17 mouse cellular contexts compared by ENCODE assay signal in genomic region chr7:3684698-3685097, GRCm38 (mm10). TPM values are rescaled to one million over a fixed set of nuclear protein-coding genes. Genes with fewer than 3 reads are reported as not detected.
DNase-seq lines count a peak whose midpoint lies in the region; ATAC-seq and TF ChIP-seq lines count a peak whose summit lies in the region.
"Had no signal": no experiment of that assay in that cellular context is flagged by ENCODE, and none has a peak within 500 bp of the region (broad histone marks: within the 10 kb centered on the region; RNA-seq: fewer than 3 reads in every experiment).

No protein-coding gene starts in this region.

- no peak for DNase-seq in forebrain, embryonic 11.5 days (ENCODE audit: low spot score)
- DNase-seq in midbrain, postnatal 0 days (ENCODE audit: low spot score): no peak
- DNase-seq in lung, postnatal 10 days: no peak
- no peak for DNase-seq in adrenal gland, adult 8-10 months
- DNase-seq: adrenal gland, adult 2 months; gastrocnemius, adult 2 months; kidney, adult 9 months; thymus, postnatal 4 days had no signal

- 0 out of 2 replicates have a peak, but pooled peaks have one; percentile 11 for ATAC-seq in forebrain, embryonic 11.5 days (replicated peaks; ENCODE audit: low FRiP score)
- ATAC-seq in forebrain, embryonic 15.5 days (replicated peaks): peak; percentile 17; the same call in 1 of the 2 replicates
- peak; percentile 25 for ATAC-seq in hindbrain, embryonic 16.5 days
- ATAC-seq in midbrain, postnatal 0 days (ENCODE audit: low FRiP score): no peak; the same call in 1 of the 2 replicates
- no peak for ATAC-seq in intestine, postnatal 0 days
- ATAC-seq: CD4-positive, CD25-positive, alpha-beta regulatory T cell, adult 4 months; lung, postnatal 0 days had no signal

- H3K27me3 ChIP-seq in forebrain, embryonic 11.5 days (ENCODE audit: control insufficient read depth, insufficient read depth, low read length): no peaks in the 10 kb centered on the region
- H3K27me3 ChIP-seq in forebrain, embryonic 15.5 days: no peaks in the 10 kb centered on the region
- H3K27me3 ChIP-seq in hindbrain, embryonic 16.5 days (replicated peaks; ENCODE audit: control insufficient read depth, insufficient read depth, low read length): no peaks in the 10 kb centered on the region
- H3K27me3 ChIP-seq in midbrain, postnatal 0 days (ENCODE audit: insufficient read depth, low read length): no peaks in the 10 kb centered on the region
- no peaks in the 10 kb centered on the region for H3K27me3 ChIP-seq in intestine, postnatal 0 days (replicated peaks; ENCODE audit: control insufficient read depth, insufficient read depth, low read length)
- H3K27me3 ChIP-seq: embryonic facial prominence, embryonic 13.5 days; heart, embryonic 12.5 days; limb, embryonic 12.5 days had no signal

- H3K36me3 ChIP-seq in forebrain, embryonic 11.5 days (ENCODE audit: control insufficient read depth, insufficient read depth, low read length): no peaks in the 10 kb centered on the region; the same call in 1 of the 2 replicates
- peaks cover 25% of the 10 kb centered on the region for H3K36me3 ChIP-seq in forebrain, embryonic 15.5 days
- peaks cover 15% of the 10 kb centered on the region; the same call in 1 of the 2 replicates for H3K36me3 ChIP-seq in hindbrain, embryonic 16.5 days (ENCODE audit: control insufficient read depth, insufficient read depth, low read length)
- H3K36me3 ChIP-seq in midbrain, postnatal 0 days (ENCODE audit: insufficient read depth, low read length): peaks cover 20% of the 10 kb centered on the region
- peaks cover 42% of the 10 kb centered on the region for H3K36me3 ChIP-seq in intestine, postnatal 0 days (ENCODE audit: control insufficient read depth, insufficient read depth)

- no peak overlapping the region for H3K4me3 ChIP-seq in forebrain, embryonic 11.5 days (ENCODE audit: low read depth, low read length)
- H3K4me3 ChIP-seq in forebrain, embryonic 15.5 days: no peak overlapping the region
- no peak overlapping the region for H3K4me3 ChIP-seq in hindbrain, embryonic 16.5 days (ENCODE audit: low read length)
- H3K4me3 ChIP-seq in midbrain, postnatal 0 days (ENCODE audit: low read depth, low read length): no peak overlapping the region
- no peak overlapping the region for H3K4me3 ChIP-seq in intestine, postnatal 0 days (ENCODE audit: low read depth, low read length)
- H3K4me3 ChIP-seq: embryonic facial prominence, embryonic 13.5 days; gastrocnemius, adult 2 months; heart, embryonic 12.5 days; limb, embryonic 12.5 days had no signal

- peak overlapping the region; percentile 53; the same call in 1 of the 2 replicates for H3K27ac ChIP-seq in forebrain, embryonic 11.5 days (ENCODE audit: low read depth, low read length)
- H3K27ac ChIP-seq in forebrain, embryonic 15.5 days (replicated peaks): peak overlapping the region; percentile 55
- peak overlapping the region; percentile 73 for H3K27ac ChIP-seq in hindbrain, embryonic 16.5 days (ENCODE audit: low read depth, low read length)
- H3K27ac ChIP-seq in midbrain, postnatal 0 days (ENCODE audit: low read depth, low read length): peak overlapping the region; percentile 74
- no peak overlapping the region for H3K27ac ChIP-seq in intestine, postnatal 0 days (ENCODE audit: low read depth, low read length)
- H3K27ac ChIP-seq: embryonic facial prominence, embryonic 13.5 days; gastrocnemius, adult 2 months; limb, embryonic 12.5 days; liver, embryonic 14.5 days had no signal

- 0 out of 2 replicates have a peak, but pooled peaks cover 2% of the 10 kb centered on the region for H3K4me1 ChIP-seq in forebrain, embryonic 11.5 days (replicated peaks; ENCODE audit: control insufficient read depth, insufficient read depth, low read length)
- H3K4me1 ChIP-seq in forebrain, embryonic 15.5 days: peaks cover 7% of the 10 kb centered on the region; the same call in 1 of the 2 replicates
- peaks cover 10% of the 10 kb centered on the region for H3K4me1 ChIP-seq in hindbrain, embryonic 16.5 days (ENCODE audit: control insufficient read depth, insufficient read depth, low read depth, low read length)
- peaks cover 12% of the 10 kb centered on the region; the same call in 1 of the 2 replicates for H3K4me1 ChIP-seq in midbrain, postnatal 0 days (ENCODE audit: insufficient read depth, low read length)
- H3K4me1 ChIP-seq in intestine, postnatal 0 days (replicated peaks; ENCODE audit: control insufficient read depth, insufficient read depth, low read length): no peaks in the 10 kb centered on the region
- H3K4me1 ChIP-seq: embryonic facial prominence, embryonic 13.5 days; heart, embryonic 12.5 days; limb, embryonic 12.5 days had no signal

- 84% methylated on average over 8 of the region's 8 CpGs for WGBS in forebrain, embryonic 11.5 days
- WGBS in forebrain, embryonic 15.5 days: 74% methylated on average over 8 of the region's 8 CpGs
- 58% methylated on average over 8 of the region's 8 CpGs for WGBS in hindbrain, embryonic 16.5 days
- 58% methylated on average over 8 of the region's 8 CpGs for WGBS in midbrain, postnatal 0 days
- 90% methylated on average over 8 of the region's 8 CpGs for WGBS in intestine, postnatal 0 days

- H3K9me3 ChIP-seq in forebrain, embryonic 11.5 days (ENCODE audit: control insufficient read depth, low read length): no peaks in the 10 kb centered on the region
- H3K9me3 ChIP-seq in forebrain, embryonic 15.5 days: no peaks in the 10 kb centered on the region
- H3K9me3 ChIP-seq in hindbrain, embryonic 16.5 days (ENCODE audit: control insufficient read depth, low read length): no peaks in the 10 kb centered on the region
- no peaks in the 10 kb centered on the region for H3K9me3 ChIP-seq in midbrain, postnatal 0 days (ENCODE audit: low read length)
- H3K9me3 ChIP-seq in intestine, postnatal 0 days (ENCODE audit: control insufficient read depth): no peaks in the 10 kb centered on the region
- H3K9me3 ChIP-seq: embryonic facial prominence, embryonic 13.5 days; heart, embryonic 12.5 days; limb, embryonic 12.5 days had no signal

- no peak overlapping the region for H3K9ac ChIP-seq in forebrain, embryonic 11.5 days (ENCODE audit: low read length)
- H3K9ac ChIP-seq in forebrain, embryonic 15.5 days (replicated peaks): no peak overlapping the region
- no peak overlapping the region for H3K9ac ChIP-seq in hindbrain, embryonic 16.5 days (ENCODE audit: low read depth, low read length)
- no peak overlapping the region; the same call in 1 of the 2 replicates for H3K9ac ChIP-seq in midbrain, postnatal 0 days (replicated peaks; ENCODE audit: low read length, poor library complexity, severe bottlenecking)
- H3K9ac ChIP-seq in intestine, postnatal 0 days (ENCODE audit: low read depth, low read length): no peak overlapping the region
- H3K9ac ChIP-seq: heart, embryonic 12.5 days; limb, embryonic 12.5 days; liver, embryonic 14.5 days had no signal

- no peak for TF ChIP-seq CTCF in midbrain, postnatal 0 days (IDR thresholded peaks at IDR 0.05)
- no peak for TF ChIP-seq CTCF in intestine, postnatal 0 days (IDR thresholded peaks at IDR 0.05; ENCODE audit: low read depth)

- no peak overlapping the region for H3K4me2 ChIP-seq in forebrain, embryonic 11.5 days (ENCODE audit: low read depth, low read length, severe bottlenecking)
- H3K4me2 ChIP-seq in forebrain, embryonic 15.5 days (replicated peaks): no peak overlapping the region
- H3K4me2 ChIP-seq in hindbrain, embryonic 16.5 days (ENCODE audit: low read length): no peak overlapping the region
- H3K4me2 ChIP-seq in midbrain, postnatal 0 days (ENCODE audit: low read depth, low read length, poor library complexity, severe bottlenecking): no peak overlapping the region
- H3K4me2 ChIP-seq in intestine, postnatal 0 days (replicated peaks; ENCODE audit: low read depth): no peak overlapping the region
- H3K4me2 ChIP-seq: embryonic facial prominence, embryonic 13.5 days; heart, embryonic 12.5 days; limb, embryonic 12.5 days had no signal

RNA-seq across cellular contexts. Expression of gene Tmc4, which starts 7.3 kb away (rescaled TPM):
- 2.1 and 3.5 TPM in 2 replicates for polyA plus RNA-seq in forebrain, embryonic 11.5 days (2014; fragmentation: Nextera tagmentation; extraction: Ambion mirVana)
- polyA plus RNA-seq in forebrain, embryonic 15.5 days (2015; fragmentation: Nextera tagmentation; extraction: Ambion mirVana): 2.6 and 3.1 TPM in 2 replicates
- polyA plus RNA-seq in hindbrain, embryonic 16.5 days (2015; fragmentation: Nextera tagmentation; extraction: Ambion mirVana): 3.8 and 4.6 TPM in 2 replicates
- total RNA-seq in midbrain, postnatal 0 days (2014; rRNA removed): 4.0 and 8.2 TPM in 2 replicates
- polyA plus RNA-seq in midbrain, postnatal 0 days (2015; fragmentation: Nextera tagmentation; extraction: Ambion mirVana): 3.7 and 4.2 TPM in 2 replicates
- polyA plus RNA-seq in intestine, postnatal 0 days (2015; fragmentation: Nextera tagmentation; extraction: Ambion mirVana): 100 TPM in 2 replicates
- 10 to 100 TPM in 3 of 4 experiments, 1 to 10 TPM in 1; 7.8 to 17.7 (median 15.2) TPM for total RNA-seq in adrenal gland, adult 8-10 months (2022)

RNA-seq across cellular contexts. Expression of gene Tsen34, which starts 8.0 kb away (rescaled TPM):
- polyA plus RNA-seq in forebrain, embryonic 11.5 days (2014; fragmentation: Nextera tagmentation; extraction: Ambion mirVana): 243 and 269 TPM in 2 replicates
- 247 and 254 TPM in 2 replicates for polyA plus RNA-seq in forebrain, embryonic 15.5 days (2015; fragmentation: Nextera tagmentation; extraction: Ambion mirVana)
- polyA plus RNA-seq in hindbrain, embryonic 16.5 days (2015; fragmentation: Nextera tagmentation; extraction: Ambion mirVana): 282 and 308 TPM in 2 replicates
- 329 and 396 TPM in 2 replicates for total RNA-seq in midbrain, postnatal 0 days (2014; rRNA removed)
- 260 and 263 TPM in 2 replicates for polyA plus RNA-seq in midbrain, postnatal 0 days (2015; fragmentation: Nextera tagmentation; extraction: Ambion mirVana)
- 123 and 129 TPM in 2 replicates for polyA plus RNA-seq in intestine, postnatal 0 days (2015; fragmentation: Nextera tagmentation; extraction: Ambion mirVana)
- 100 to 1,000 TPM; 114 to 130 (median 122) TPM for total RNA-seq in adrenal gland, adult 8-10 months (2022)

RNA-seq across cellular contexts. Expression of gene Mboat7, which starts 8.6 kb away (rescaled TPM):
- polyA plus RNA-seq in forebrain, embryonic 11.5 days (2014; fragmentation: Nextera tagmentation; extraction: Ambion mirVana): 37.1 and 40.2 TPM in 2 replicates
- polyA plus RNA-seq in forebrain, embryonic 15.5 days (2015; fragmentation: Nextera tagmentation; extraction: Ambion mirVana): 54.8 and 66.7 TPM in 2 replicates
- 124 and 127 TPM in 2 replicates for polyA plus RNA-seq in hindbrain, embryonic 16.5 days (2015; fragmentation: Nextera tagmentation; extraction: Ambion mirVana)
- total RNA-seq in midbrain, postnatal 0 days (2014; rRNA removed): 219 and 252 TPM in 2 replicates
- polyA plus RNA-seq in midbrain, postnatal 0 days (2015; fragmentation: Nextera tagmentation; extraction: Ambion mirVana): 134 and 141 TPM in 2 replicates
- polyA plus RNA-seq in intestine, postnatal 0 days (2015; fragmentation: Nextera tagmentation; extraction: Ambion mirVana): 28.4 and 29.6 TPM in 2 replicates
- 10 to 100 TPM; 64.4 to 81.8 (median 71.1) TPM for total RNA-seq in adrenal gland, adult 8-10 months (2022)

RNA-seq across cellular contexts. Expression of gene Leng1, which starts 19.1 kb away (rescaled TPM):
- polyA plus RNA-seq in forebrain, embryonic 11.5 days (2014; fragmentation: Nextera tagmentation; extraction: Ambion mirVana): 15.0 and 16.1 TPM in 2 replicates
- 15.7 and 16.5 TPM in 2 replicates for polyA plus RNA-seq in forebrain, embryonic 15.5 days (2015; fragmentation: Nextera tagmentation; extraction: Ambion mirVana)
- 13.2 and 13.4 TPM in 2 replicates for polyA plus RNA-seq in hindbrain, embryonic 16.5 days (2015; fragmentation: Nextera tagmentation; extraction: Ambion mirVana)
- total RNA-seq in midbrain, postnatal 0 days (2014; rRNA removed): 5.2 and 7.2 TPM in 2 replicates
- polyA plus RNA-seq in midbrain, postnatal 0 days (2015; fragmentation: Nextera tagmentation; extraction: Ambion mirVana): 11.2 and 12.1 TPM in 2 replicates
- polyA plus RNA-seq in intestine, postnatal 0 days (2015; fragmentation: Nextera tagmentation; extraction: Ambion mirVana): 10.1 and 11.2 TPM in 2 replicates
- total RNA-seq in adrenal gland, adult 8-10 months (2022): 10 to 100 TPM in 3 of 4 experiments, 1 to 10 TPM in 1; 9.6 to 14.1 (median 11.2) TPM

RNA-seq across cellular contexts. Expression of gene Rps9, which starts 19.1 kb away (rescaled TPM):
- polyA plus RNA-seq in forebrain, embryonic 11.5 days (2014; fragmentation: Nextera tagmentation; extraction: Ambion mirVana): 1,200 and 1,214 TPM in 2 replicates
- 995 and 1,054 TPM in 2 replicates for polyA plus RNA-seq in forebrain, embryonic 15.5 days (2015; fragmentation: Nextera tagmentation; extraction: Ambion mirVana)
- polyA plus RNA-seq in hindbrain, embryonic 16.5 days (2015; fragmentation: Nextera tagmentation; extraction: Ambion mirVana): 675 and 689 TPM in 2 replicates
- 733 and 742 TPM in 2 replicates for total RNA-seq in midbrain, postnatal 0 days (2014; rRNA removed)
- 638 and 663 TPM in 2 replicates for polyA plus RNA-seq in midbrain, postnatal 0 days (2015; fragmentation: Nextera tagmentation; extraction: Ambion mirVana)
- polyA plus RNA-seq in intestine, postnatal 0 days (2015; fragmentation: Nextera tagmentation; extraction: Ambion mirVana): 791 and 834 TPM in 2 replicates
- total RNA-seq in adrenal gland, adult 8-10 months (2022): 100 to 1,000 TPM; 852 to 952 (median 882) TPM

Comparison
In these comparisons a context has a peak if more than half of its experiments do, and no peak if none do; other contexts are left out.
1. ATAC-seq: peak in forebrain, embryonic 11.5 days (single experiment), forebrain, embryonic 15.5 days (single experiment) and hindbrain, embryonic 16.5 days (single experiment); none in midbrain, postnatal 0 days (single experiment) and intestine, postnatal 0 days (single experiment).
2. RNA of gene Tmc4, which starts 7.3 kb away (polyA plus RNA-seq): 100 TPM in intestine, postnatal 0 days; 3.7 to 4.2 TPM in midbrain, postnatal 0 days, 3.8 to 4.6 TPM in hindbrain, embryonic 16.5 days, 2.6 to 3.1 TPM in forebrain, embryonic 15.5 days and 2.1 to 3.5 TPM in forebrain, embryonic 11.5 days; every median in the first group is over 10 times any median in the second.